Mouse (Mus musculus) CH12F3 (cell line): ENCODE data around the gene Ptges.

Experiments
- in situ Hi-C: fragments of 300-500 bp; cut with MboI; formaldehyde crosslinking; loops from 2 replicates; pipeline ENCODE4 v1.14.3; 2020; ENCODE audit warnings: low sequenced_read_pairs

The Ptges gene

DNA sequence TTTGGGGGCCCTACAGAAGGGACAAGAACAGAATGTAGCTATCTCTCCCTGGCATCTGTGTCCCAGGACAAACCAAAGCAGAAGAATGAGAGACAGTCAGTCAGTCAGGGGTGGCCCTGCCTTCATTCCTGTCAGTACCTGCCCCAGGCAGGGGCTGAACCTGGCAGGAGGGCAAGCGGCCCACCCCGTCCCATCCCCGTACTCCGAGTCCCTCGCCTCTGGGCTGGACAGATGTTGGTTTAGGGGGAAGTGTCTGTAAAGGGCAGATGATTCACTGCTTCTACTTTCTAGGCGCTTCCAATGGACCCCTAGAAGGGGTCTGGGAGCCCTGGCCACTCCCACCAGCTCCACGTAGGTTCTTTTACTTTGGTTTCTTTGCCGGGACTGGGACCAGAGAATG lies 27.4 kb downstream of the Ptges start:
- in situ Hi-C loops: no loop called here

DNA sequence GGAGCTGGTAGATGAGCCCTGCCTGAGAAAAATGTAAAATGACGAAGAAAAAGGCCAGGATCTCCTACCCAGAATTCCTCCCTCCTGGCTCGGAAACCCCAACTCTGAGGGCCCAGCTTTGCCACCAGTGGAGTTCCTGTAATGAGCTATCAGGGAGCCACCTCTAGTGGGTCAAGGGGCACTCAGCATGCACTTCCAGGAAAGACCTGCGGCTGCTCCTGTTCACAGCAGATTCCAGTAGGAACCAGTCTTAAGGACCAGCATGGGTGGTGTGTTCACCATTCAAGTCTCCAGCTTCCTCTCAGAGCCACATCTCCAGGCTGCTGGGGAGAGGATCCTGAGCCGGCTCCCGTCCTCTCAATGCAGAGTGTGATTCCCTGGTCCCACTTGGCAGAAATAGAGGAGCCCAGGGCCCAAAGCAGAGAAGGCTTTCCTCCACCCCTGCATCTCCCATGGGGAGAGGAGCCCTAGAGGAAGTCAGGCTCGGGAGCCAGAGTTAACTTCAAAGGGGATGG lies 28.0 kb downstream of the Ptges start:
- in situ Hi-C loops: no loop called here

DNA sequence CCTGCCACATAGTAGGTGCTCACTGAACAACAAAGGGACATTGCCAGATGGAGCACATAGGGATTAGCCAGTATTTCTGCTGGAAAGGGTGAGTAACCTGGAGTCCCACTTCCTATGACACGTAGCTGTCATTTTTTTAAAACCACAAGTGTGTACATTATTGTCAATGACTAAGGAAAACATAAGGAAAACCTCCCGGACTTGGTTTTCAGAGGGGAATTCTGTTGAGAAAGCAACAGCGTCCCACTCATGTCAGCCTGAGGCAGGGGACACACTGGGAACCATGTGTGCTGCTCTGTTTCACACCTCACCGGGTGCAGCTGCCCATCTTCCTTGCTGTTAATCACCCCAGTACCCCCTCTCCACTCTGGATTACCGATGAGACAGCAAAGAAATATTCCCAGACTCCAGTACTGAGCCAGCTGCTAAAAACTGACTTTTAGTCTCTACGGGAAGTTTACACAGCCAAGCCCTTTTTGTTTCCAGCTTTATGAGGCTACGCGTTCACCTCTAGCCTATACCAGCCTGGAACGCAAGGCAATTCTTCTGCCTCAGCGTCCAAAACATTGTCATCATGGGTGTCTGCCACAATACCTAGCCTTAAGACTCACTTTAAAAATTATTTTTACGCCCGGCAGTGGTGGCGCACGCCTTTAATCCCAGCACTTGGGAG lies 30.1 kb downstream of the Ptges start:
- in situ Hi-C loops: no loop called here

DNA sequence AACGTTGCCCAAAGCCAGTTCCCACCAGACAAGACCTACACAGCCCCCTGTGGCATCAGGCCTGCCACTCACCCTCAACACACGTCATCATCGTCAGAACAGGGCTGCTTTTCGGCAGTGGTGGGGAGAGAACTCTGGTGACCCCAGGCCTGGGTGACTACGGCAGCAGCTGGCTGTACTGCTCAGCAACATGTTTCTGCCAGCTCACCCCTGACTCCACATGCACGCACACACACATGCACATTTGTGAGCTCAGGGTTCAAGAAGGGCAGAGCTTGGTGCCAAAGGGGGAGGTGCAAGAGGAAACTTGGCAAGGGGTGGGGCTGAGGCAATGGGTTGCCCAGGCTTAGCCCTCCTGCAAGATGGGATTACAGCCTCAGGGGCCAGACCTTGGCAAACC lies 32.4 kb downstream of the Ptges start:
- in situ Hi-C loops: no loop called here

DNA sequence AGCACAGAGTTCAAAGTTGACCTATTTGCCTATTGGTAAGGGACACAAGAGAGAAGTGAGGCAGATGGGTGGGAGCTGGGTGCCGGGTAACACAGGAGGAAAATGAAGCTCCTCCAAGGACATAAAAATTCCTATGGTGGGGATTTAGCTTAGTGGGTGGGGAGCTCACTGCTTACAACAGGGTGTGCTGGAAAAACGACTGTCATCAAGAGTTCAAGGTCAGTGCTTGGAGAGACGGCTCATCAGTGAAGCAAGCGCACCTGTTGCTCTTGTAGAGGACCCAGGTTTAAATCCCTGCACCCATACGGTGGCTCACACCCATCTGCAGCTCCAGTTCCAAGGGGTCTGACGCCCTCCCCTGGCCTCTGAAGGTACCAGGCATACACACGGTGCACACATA lies 35.7 kb downstream of the Ptges start:
- in situ Hi-C loops: loop anchor here (5.0 kb wide), 1 partner anchor 38 kb away; no protein-coding TSS in a partner anchor

DNA sequence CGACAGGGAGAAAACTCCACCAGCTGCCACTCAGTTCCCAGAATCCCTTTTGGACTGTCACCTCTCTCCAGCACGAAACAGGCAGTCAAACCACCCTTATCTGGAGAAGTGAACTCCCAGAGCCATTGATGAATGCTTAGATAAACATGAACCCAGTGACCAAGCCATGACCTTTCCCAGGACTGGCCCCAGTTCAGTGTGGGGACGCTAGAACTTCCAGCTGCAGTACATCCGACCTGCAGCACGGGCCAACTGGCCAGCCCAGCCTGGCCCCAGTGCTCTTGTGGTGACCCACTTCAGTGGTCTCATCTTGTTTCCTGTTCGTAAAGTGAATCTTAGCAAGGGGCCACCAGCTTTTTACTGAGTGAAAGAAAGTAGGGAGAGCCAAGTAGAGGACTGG lies 36.3 kb downstream of the Ptges start:
- in situ Hi-C loops: loop anchor here (5.0 kb wide), 1 partner anchor 39 kb away; no protein-coding TSS in a partner anchor

DNA sequence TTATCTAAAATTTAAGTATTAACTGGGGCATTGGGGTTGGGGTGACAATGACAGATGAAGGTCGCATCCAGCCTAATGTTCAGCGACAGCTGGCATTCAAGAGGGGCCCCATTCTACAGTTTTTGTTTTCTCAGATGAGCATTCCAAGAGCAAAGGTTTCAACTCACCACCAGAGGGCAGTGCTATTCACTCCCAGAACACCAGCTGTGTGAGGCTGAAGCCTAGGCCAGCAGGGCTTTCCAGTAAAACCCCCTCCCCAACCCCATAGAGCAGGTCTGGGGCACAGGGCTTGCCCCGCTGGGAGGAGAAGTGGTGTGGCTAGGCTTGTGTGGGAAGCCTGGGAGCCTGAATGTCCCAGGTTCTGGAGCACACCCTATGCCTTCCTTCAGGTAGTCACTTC lies 38.7 kb downstream of the Ptges start:
- in situ Hi-C loops: loop anchor here (5.0 kb wide), 1 partner anchor 41 kb away; no protein-coding TSS in a partner anchor

DNA sequence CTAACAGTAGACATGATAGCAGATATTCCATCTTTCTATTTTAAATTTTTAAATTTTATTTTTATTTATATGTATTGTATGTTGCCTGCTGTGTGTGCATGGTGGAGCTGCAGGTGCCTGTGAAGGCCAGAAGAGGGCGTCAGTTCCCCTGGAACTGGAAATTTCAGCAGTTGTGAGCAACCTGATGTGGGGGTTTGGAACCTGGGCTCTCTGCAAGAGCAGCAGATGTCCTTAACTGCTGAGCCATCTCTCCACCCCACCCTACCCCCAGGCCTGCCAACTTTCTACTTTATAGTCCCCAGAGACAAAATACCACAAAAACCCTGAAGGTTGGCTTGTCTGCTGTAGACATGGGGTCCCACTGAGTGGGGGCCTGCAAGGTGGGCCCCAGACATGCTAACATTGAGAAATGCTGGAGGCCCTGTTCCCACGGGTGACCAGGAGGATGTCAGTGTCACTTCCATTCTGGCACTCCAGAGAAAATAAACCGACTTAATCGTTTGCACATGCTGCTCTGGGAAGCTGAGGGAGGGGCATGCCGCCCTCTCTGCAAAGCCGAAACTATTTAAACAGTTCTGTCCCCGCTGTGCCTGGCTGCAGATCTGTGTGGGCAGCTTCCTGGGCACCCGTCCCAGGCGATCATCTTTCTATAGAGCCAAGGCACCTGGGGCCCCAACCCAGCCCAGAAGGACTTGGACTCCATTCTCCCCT lies 44.1 kb downstream of the Ptges start:
- in situ Hi-C loops: no loop called here

DNA sequence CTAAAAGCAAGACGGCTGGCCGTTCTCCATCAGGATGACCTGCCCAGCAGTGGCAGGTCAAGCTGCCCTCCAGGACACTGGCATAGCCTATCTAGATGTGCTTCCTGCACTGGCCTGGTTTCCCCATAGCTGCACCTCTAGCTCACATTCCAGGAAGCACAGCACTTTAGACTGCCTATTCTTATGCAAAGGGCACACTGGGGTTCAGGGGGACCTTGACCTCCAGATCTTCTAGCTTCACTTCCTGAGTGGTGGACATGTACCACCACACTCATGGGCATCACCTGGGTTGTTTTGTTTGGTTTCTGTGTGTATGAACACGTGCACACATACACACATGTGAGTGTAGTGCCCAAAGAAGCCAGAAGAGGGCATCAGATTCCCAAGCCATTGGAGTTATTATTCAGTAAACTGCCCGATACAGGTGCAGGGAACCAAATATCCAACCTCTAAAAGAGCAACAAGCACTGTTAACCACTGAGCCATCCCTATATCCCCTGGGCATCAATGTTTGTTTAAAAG lies 44.8 kb downstream of the Ptges start:
- in situ Hi-C loops: no loop called here

DNA sequence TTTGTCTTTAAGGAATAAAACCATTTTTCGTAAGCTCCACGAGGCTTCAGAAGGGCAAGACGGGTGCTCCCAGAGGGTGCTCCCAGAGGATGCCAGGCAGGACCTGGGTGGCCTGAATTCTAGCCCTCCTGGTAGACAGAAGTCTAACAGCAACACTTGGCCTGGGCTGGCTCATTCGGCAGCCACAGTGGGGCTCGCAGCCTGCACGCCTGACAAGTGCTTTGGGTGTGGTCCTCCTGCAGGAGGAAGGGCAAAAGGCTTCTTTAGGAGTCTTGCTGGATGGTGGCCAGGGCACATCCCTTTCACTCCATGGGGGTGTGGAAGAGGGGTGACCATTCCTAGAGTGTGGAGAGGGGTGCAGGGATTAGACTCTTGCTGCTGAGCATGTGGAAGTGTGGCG lies 48.4 kb downstream of the Ptges start:
- in situ Hi-C loops: no loop called here

DNA sequence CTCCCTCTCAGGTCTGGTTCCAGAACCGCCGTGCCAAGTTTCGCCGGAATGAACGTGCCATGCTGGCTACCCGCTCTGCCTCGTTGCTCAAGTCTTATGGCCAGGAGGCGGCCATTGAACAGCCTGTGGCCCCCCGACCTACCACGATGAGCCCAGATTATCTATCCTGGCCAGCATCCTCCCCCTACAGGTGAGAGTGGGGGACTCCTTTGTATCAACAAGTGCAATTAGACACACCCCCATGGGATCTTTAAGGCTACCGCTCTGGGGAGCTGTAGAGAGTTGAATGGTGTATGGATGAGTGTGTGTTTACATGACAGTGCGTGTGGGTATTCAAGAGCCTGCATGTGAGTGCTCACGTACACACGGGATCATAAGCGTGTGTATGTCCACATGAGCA lies 50.2 kb downstream of the Ptges start:
- in situ Hi-C loops: no loop called here

DNA sequence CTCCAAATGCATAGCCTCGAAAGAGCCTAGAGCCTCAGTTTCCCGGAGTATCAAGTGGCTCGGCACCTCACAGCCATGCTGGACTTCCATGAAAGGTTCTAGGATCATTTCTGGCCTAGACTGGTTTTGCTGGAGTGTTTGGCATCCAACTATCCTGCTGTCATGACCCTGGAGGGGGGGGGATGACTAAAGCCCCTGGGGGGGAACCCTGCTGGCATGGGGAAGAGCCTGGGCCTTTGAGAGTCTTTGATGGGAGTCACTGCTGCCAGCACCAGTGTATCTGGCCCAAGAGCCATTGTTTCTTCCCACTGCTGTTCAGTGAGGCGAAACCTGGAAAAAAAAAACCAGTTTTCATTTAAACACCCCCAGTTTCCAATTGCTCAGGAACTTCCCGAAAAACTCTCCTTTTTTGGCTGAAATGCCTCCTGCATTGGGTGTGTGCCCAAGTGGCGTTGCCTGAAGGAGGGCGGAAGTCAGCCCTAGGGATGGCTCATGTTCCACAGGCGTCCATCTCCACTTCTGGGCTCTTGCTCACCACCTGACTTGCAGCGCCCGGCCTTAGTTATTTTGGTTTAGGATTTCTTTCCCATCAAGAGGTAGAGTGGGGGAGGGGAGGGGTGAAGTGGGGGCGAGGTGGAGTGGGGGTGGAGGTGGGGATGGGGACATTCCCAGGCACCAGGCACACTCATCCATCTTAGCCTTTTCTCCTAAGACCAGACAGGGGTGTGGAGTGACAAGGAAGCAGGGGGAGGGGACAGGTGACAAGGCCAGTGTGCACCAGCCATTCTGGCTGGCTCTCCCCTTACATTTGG lies 53.8 kb downstream of the Ptges start:
- in situ Hi-C loops: no loop called here

DNA sequence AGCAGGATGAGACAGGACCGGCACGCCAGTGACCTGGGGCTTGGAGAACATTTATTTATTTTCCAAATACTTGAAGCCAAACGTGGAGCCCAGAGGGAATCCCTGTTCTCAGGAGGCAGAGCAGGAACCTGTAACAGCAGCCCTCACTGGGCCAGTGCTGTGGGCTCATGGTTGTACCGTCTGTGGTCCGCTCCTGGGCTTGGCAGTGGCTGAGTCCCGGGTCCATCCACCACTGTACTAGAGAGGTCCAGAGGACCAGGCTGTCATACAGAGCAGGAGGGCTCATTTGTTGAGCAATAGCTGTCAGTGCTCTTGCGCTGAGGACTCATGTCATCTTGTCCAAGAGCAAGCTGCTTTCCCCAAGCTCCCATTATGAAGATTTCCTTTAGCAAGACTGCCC lies 54.6 kb downstream of the Ptges start:
- in situ Hi-C loops: no loop called here

DNA sequence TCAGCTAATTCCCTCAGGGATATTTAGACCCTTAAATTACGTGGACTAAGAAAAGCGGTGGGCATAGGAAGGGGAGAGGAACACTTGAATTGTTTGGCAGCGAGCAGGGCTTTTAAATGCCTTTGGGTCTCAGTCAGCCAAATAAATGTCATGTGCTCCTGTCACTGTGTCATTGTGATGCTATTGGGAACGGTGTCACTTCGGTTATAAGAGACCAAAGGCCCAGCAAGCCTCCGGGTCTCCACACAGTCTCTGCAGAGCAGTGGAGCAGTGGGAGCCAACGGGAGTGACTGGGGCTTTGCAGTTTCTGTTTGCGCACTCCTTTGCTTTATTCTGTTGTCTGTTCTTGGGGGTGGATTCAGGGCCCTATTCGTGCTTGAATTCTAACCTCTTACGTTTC lies 55.2 kb downstream of the Ptges start:
- in situ Hi-C loops: no loop called here

DNA sequence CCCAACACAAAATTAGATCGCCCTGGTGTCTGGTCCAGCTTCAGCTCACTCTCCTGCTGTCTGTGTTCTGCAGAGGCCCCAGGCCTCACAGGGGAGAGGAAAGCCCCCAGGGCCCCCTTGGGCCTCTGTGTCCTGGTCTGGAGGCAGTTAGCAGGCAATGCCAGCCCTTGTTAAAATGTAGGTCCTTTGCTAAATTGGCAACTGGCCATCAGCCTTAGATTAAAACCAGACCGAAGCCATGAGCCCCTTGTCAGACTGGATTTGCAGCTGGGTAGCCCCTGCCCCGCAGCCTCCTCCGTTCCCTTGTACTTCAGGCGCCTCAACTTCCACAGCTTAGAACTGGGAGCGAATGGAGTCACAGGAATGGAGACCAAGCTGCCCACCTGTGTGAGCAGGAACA lies 57.0 kb downstream of the Ptges start:
- in situ Hi-C loops: no loop called here

DNA sequence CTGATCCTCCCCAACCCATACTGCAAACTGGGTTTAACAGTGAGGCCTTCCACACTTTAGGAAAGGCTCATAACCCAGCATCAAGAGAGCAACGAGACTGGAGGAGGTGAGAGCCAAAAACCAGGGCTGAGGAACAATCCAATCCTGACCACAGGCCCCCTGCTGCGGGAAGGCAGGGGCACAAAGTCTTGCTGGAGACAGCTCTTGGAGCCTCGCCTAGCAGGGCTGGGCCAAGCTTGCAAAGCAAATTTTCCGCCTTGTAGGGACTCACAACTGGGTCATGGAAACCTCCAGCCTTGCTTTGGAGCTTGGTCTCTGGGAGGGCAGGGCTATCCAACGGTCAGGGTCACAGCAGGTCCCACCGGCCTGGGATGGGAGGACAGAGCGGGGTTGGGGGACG lies 58.8 kb downstream of the Ptges start:
- in situ Hi-C loops: no loop called here

DNA sequence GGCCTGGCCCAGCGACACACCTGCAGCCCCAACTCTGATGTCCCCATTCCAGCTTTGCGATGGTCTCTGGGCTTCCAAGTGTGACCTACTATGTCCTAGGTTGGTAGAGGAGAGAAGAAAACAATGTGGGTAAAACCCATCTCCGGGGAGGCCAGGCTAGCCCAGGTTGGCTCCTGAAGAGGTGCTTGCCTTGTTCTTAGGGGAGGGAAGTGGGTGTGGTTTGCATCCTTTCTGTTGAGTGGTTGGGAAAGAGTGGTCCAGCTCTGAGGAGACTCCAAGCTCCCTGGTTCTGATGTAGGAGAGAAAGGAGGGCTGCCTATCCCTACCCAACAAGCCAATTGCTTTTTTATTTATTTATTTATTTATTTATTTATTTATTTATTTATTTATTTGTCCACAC lies 64.2 kb downstream of the Ptges start:
- in situ Hi-C loops: no loop called here

DNA sequence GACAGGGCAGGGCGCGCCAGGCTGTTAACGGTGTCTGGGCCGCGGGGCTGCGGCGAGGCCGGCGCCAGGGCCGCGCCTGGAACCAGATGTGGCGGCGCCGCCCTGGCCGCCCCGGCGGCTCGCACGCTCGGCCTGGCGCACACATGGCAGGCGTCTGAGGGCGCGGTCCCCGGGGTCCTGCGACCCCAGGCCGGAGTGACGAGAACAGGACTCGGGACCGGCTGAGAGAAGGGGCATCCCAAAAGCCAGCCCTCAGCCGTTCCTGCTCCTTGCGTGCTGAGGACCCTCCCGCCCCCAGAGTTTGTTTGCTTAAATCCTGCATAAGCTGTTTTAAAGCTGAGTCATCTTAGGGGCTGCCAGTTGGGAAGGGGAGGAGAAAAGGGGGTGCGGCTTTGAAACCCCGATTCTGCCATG lies 64.7 kb downstream of the Ptges start:
- in situ Hi-C loops: no loop called here

DNA sequence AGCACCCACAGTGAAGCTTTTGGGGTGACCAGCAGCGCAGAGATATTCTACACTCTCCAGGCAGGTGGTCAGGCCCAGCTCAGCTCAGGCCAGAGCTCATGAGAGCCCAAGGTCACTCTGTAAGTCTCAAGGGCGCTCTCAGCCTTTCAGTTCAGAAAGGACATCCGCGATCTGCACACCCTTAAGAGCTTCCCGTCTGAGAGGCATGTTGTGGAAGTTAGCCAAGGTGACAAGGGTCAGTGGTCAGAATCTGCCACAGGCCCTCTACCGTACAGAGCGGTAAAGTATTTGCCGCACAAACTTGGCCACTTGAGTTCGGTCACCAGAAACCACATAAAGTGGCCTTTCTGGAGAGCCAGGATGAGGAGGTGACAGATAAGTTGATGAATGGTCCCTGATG lies 66.1 kb downstream of the Ptges start:
- in situ Hi-C loops: no loop called here

DNA sequence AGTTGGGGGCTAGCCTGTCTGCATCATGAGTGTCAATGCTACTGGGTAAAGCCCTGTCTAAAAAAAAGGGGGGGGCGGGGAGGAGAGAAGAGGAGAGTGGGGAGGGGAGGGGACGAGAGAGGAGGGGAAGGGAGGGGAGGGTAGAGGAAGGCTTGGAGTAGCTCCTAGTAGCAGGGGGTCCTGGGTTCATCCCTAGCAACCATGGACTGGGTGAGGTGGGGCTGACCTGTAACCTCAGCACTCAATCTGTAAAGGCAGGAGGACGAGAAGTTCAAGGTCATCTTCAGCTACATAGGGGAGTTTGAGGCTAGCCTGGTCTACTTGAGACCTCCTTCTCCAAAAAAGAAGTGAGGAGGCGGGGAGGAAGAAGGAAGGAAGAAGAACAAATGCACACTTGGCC lies 67.6 kb downstream of the Ptges start:
- in situ Hi-C loops: no loop called here

DNA sequence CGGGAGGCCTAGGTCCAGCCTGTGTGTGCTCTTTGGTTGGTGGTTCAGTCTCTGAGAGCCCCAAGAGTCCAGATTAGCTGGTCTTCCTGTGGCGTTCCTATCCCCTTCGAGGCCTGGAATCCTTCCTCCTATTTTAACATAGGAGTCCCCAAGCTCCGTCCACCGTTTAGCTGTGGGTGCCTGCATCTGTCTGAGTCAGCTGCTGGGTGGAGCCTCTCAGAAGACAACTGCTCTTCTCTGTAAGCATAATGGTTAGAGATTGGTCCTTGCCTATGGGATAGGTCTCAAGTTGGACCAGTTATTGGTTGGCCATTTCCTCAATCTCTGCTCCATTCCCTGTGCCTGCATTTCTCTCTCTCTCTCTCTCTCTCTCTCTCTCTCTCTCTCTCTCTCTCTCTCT lies 69.9 kb downstream of the Ptges start:
- in situ Hi-C loops: no loop called here
